Mouse (Mus musculus) layer of hippocampus, adult 6 months (tissue): ENCODE data around the gene Nmnat3. TPM values are rescaled to one million over a fixed set of nuclear protein-coding genes. Genes with fewer than 3 reads are reported as not detected.

Experiments used
- long read RNA-seq, 2 experiments: library from polyadenylated mRNA; unstranded; transcript quantifications; one replicate each; pipeline ENCODE4 v2.0.0; 2019 to 2020
- polyA plus RNA-seq: library from polyadenylated mRNA; unstranded; fragments of <200 nt; fragmentation: Nextera tagmentation; gene quantifications from 2 replicates; pipeline ENCODE4 v1.2.3, GENCODE M21; 2021

The Nmnat3 gene
- polyA plus RNA-seq, result 2.2 and 2.8 TPM in 2 replicates
- long read RNA-seq, experiment 1, partial matches to known transcripts, result 0 of 3 reads
- long read RNA-seq, experiment 1, other reads (novel, unspliced or antisense), result 1 of 3 reads
- long read RNA-seq, experiment 2, transcript Nmnat3-201 (5 exons, 2,166 nt), result major isoform, 9 of 15 reads
- long read RNA-seq, experiment 2, partial matches to known transcripts, result 0 of 15 reads
- long read RNA-seq, experiment 2, other reads (novel, unspliced or antisense), result 6 of 15 reads

GRCm38 (mm10) chr9:98287135-98287534, at the start of gene Nmnat3:
TSS of gene Nmnat3 (plus strand) at chr9:98287435.

GRCm38 (mm10) chr9:98422656-98423055, 135.4 kb downstream of the Nmnat3 start, which contains the start of gene Rbp1:
TSS of gene Rbp1 (plus strand) at chr9:98422961.

Other genes with a start within 250 kb of the Nmnat3 start
- 16.0 and 35.9 TPM in 2 replicates for gene Rbp1, start 135.5 kb downstream of the Nmnat3 start, polyA plus RNA-seq
- 0.69 and 1.3 TPM in 2 replicates for gene Rbp2, start 198.7 kb downstream of the Nmnat3 start, polyA plus RNA-seq